Mouse (Mus musculus): Measurements from ENCODE around the gene Bcas3. TPM values are rescaled to one million over a fixed set of nuclear protein-coding genes. Genes with fewer than 3 reads are reported as not detected.

Bcas3 gene
- polyA plus RNA-seq, 1 experiment from 2014 or later, result 19.1 TPM

- H3K27me3 ChIP-seq (ENCODE audit: control insufficient read depth, insufficient read depth, low read depth, low read length), result peaks cover 4% of the 10 kb centered on the region; the same call in 1 of the 2 replicates
- H3K36me3 ChIP-seq (ENCODE audit: control insufficient read depth, insufficient read depth), result no peaks in the 10 kb centered on the region
- no peaks in the 10 kb centered on the region for H3K9me3 ChIP-seq (replicated peaks; ENCODE audit: control insufficient read depth, low read length)
- ATAC-seq (ENCODE audit: low read depth), result no peak
- H3K27ac ChIP-seq (ENCODE audit: low read length), result no peak overlapping the region
- no peak overlapping the region for H3K4me2 ChIP-seq (ENCODE audit: low read depth, low read length)
- H3K4me1 ChIP-seq (ENCODE audit: control insufficient read depth, low read depth, low read length), result no peaks in the 10 kb centered on the region
- H3K4me3 ChIP-seq (ENCODE audit: low read depth, low read length), result no peak overlapping the region
- WGBS (ENCODE audit: insufficient replicate concordance), result 65% methylated on average over 3 of the region's 3 CpGs
- no peak overlapping the region for H3K9ac ChIP-seq (ENCODE audit: low read depth, low read length)
Measured at GRCm38 (mm10) chr11:85733577-85733976, 380.6 kb downstream of the Bcas3 start.

- Histone ChIP-seq H3K4me3 (ENCODE audit: low read depth, low read length) (no peak overlapping the region), H3K4me2 (ENCODE audit: low read depth, low read length) (no peak overlapping the region), H3K36me3 (ENCODE audit: control insufficient read depth, insufficient read depth) (no peaks in the 10 kb centered on the region), H3K4me1 (ENCODE audit: control insufficient read depth, low read depth, low read length) (no peaks in the 10 kb centered on the region), H3K9me3 (replicated peaks; ENCODE audit: control insufficient read depth, low read length) (no peaks in the 10 kb centered on the region), H3K27me3 (ENCODE audit: control insufficient read depth, insufficient read depth, low read depth, low read length) (peaks cover 4% of the 10 kb centered on the region; the same call in 1 of the 2 replicates), H3K27ac (ENCODE audit: low read length) (no peak overlapping the region), H3K9ac (ENCODE audit: low read depth, low read length) (no peak overlapping the region)
- WGBS (ENCODE audit: insufficient replicate concordance), result 67% methylated on average over 7 of the region's 7 CpGs
- ATAC-seq (ENCODE audit: low read depth), result no peak
Measured at GRCm38 (mm10) chr11:85734317-85735211, 381.6 kb downstream of the Bcas3 start.

GRCm38 (mm10) chr11:85737227-85737626, 384.3 kb downstream of the Bcas3 start:
- H3K27ac ChIP-seq (ENCODE audit: low read length), result no peak overlapping the region
- no peak overlapping the region for H3K4me2 ChIP-seq (ENCODE audit: low read depth, low read length)
- H3K27me3 ChIP-seq (ENCODE audit: control insufficient read depth, insufficient read depth, low read depth, low read length), result no peaks in the 10 kb centered on the region
- no peak overlapping the region for H3K4me3 ChIP-seq (ENCODE audit: low read depth, low read length)
- no peaks in the 10 kb centered on the region for H3K9me3 ChIP-seq (replicated peaks; ENCODE audit: control insufficient read depth, low read length)
- H3K36me3 ChIP-seq (ENCODE audit: control insufficient read depth, insufficient read depth), result no peaks in the 10 kb centered on the region
- H3K9ac ChIP-seq (ENCODE audit: low read depth, low read length), result no peak overlapping the region
- WGBS (ENCODE audit: insufficient replicate concordance), result 59% methylated on average over 9 of the region's 9 CpGs
- H3K4me1 ChIP-seq (ENCODE audit: control insufficient read depth, low read depth, low read length), result no peaks in the 10 kb centered on the region
- no peak for ATAC-seq (ENCODE audit: low read depth)

- H3K9me3 ChIP-seq (replicated peaks; ENCODE audit: control insufficient read depth, low read length), result no peaks in the 10 kb centered on the region
- ATAC-seq (ENCODE audit: low read depth), result no peak
- H3K4me1 ChIP-seq (ENCODE audit: control insufficient read depth, low read depth, low read length), result no peaks in the 10 kb centered on the region
- H3K4me3 ChIP-seq (ENCODE audit: low read depth, low read length), result no peak overlapping the region
- H3K9ac ChIP-seq (ENCODE audit: low read depth, low read length), result no peak overlapping the region
- H3K4me2 ChIP-seq (ENCODE audit: low read depth, low read length), result no peak overlapping the region
- no peaks in the 10 kb centered on the region for H3K36me3 ChIP-seq (ENCODE audit: control insufficient read depth, insufficient read depth)
- H3K27ac ChIP-seq (ENCODE audit: low read length), result no peak overlapping the region
- peaks cover 5% of the 10 kb centered on the region; the same call in 1 of the 2 replicates for H3K27me3 ChIP-seq (ENCODE audit: control insufficient read depth, insufficient read depth, low read depth, low read length)
- 54% methylated on average over 3 of the region's 3 CpGs for WGBS (ENCODE audit: insufficient replicate concordance)
Measured at GRCm38 (mm10) chr11:85737893-85738292, 384.9 kb downstream of the Bcas3 start.

- Histone ChIP-seq H3K4me2 (ENCODE audit: low read depth, low read length) (no peak overlapping the region), H3K36me3 (ENCODE audit: control insufficient read depth, insufficient read depth) (no peaks in the 10 kb centered on the region), H3K9ac (ENCODE audit: low read depth, low read length) (no peak overlapping the region), H3K4me3 (ENCODE audit: low read depth, low read length) (no peak overlapping the region), H3K27me3 (ENCODE audit: control insufficient read depth, insufficient read depth, low read depth, low read length) (peaks cover 7% of the 10 kb centered on the region; the same call in 1 of the 2 replicates), H3K9me3 (replicated peaks; ENCODE audit: control insufficient read depth, low read length) (no peaks in the 10 kb centered on the region), H3K4me1 (ENCODE audit: control insufficient read depth, low read depth, low read length) (no peaks in the 10 kb centered on the region), H3K27ac (ENCODE audit: low read length) (no peak overlapping the region)
- whole genome bisulfite sequencing (ENCODE audit: insufficient replicate concordance), result 56% methylated on average over 5 of the region's 5 CpGs
- ATAC-seq (ENCODE audit: low read depth), result no peak
Measured at GRCm38 (mm10) chr11:85738585-85738984, 385.6 kb downstream of the Bcas3 start.

- H3K4me1 ChIP-seq (ENCODE audit: control insufficient read depth, low read depth, low read length), result no peaks in the 10 kb centered on the region
- H3K27me3 ChIP-seq (ENCODE audit: control insufficient read depth, insufficient read depth, low read depth, low read length), result peaks cover 7% of the 10 kb centered on the region; the same call in 1 of the 2 replicates
- no peak for ATAC-seq (ENCODE audit: low read depth)
- H3K9me3 ChIP-seq (replicated peaks; ENCODE audit: control insufficient read depth, low read length), result no peaks in the 10 kb centered on the region
- no peak overlapping the region for H3K27ac ChIP-seq (ENCODE audit: low read length)
- H3K4me2 ChIP-seq (ENCODE audit: low read depth, low read length), result no peak overlapping the region
- H3K36me3 ChIP-seq (ENCODE audit: control insufficient read depth, insufficient read depth), result no peaks in the 10 kb centered on the region
- 59% methylated on average over 6 of the region's 6 CpGs for WGBS (ENCODE audit: insufficient replicate concordance)
- no peak overlapping the region for H3K4me3 ChIP-seq (ENCODE audit: low read depth, low read length)
- no peak overlapping the region for H3K9ac ChIP-seq (ENCODE audit: low read depth, low read length)
Measured at GRCm38 (mm10) chr11:85739266-85739977, 386.5 kb downstream of the Bcas3 start.

- H3K36me3 ChIP-seq (ENCODE audit: control insufficient read depth, insufficient read depth), result no peaks in the 10 kb centered on the region
- no peak overlapping the region for H3K4me2 ChIP-seq (ENCODE audit: low read depth, low read length)
- 65% methylated on average over 7 of the region's 7 CpGs for WGBS (ENCODE audit: insufficient replicate concordance)
- H3K27me3 ChIP-seq (ENCODE audit: control insufficient read depth, insufficient read depth, low read depth, low read length), result peaks cover 11% of the 10 kb centered on the region
- no peak overlapping the region for H3K9ac ChIP-seq (ENCODE audit: low read depth, low read length)
- H3K4me1 ChIP-seq (ENCODE audit: control insufficient read depth, low read depth, low read length), result no peaks in the 10 kb centered on the region
- H3K27ac ChIP-seq (ENCODE audit: low read length), result no peak overlapping the region
- H3K4me3 ChIP-seq (ENCODE audit: low read depth, low read length), result no peak overlapping the region
- H3K9me3 ChIP-seq (replicated peaks; ENCODE audit: control insufficient read depth, low read length), result no peaks in the 10 kb centered on the region
- ATAC-seq (ENCODE audit: low read depth), result no peak
Measured at GRCm38 (mm10) chr11:85746373-85746772, 393.4 kb downstream of the Bcas3 start.

- no peak overlapping the region for H3K27ac ChIP-seq (ENCODE audit: low read length)
- H3K27me3 ChIP-seq (ENCODE audit: control insufficient read depth, insufficient read depth, low read depth, low read length), result peaks cover 8% of the 10 kb centered on the region
- H3K4me3 ChIP-seq (ENCODE audit: low read depth, low read length), result no peak overlapping the region
- no peaks in the 10 kb centered on the region for H3K36me3 ChIP-seq (ENCODE audit: control insufficient read depth, insufficient read depth)
- H3K9ac ChIP-seq (ENCODE audit: low read depth, low read length), result no peak overlapping the region
- H3K4me2 ChIP-seq (ENCODE audit: low read depth, low read length), result no peak overlapping the region
- ATAC-seq (ENCODE audit: low read depth), result no peak
- 58% methylated on average over 2 of the region's 2 CpGs for WGBS (ENCODE audit: insufficient replicate concordance)
- no peaks in the 10 kb centered on the region for H3K9me3 ChIP-seq (replicated peaks; ENCODE audit: control insufficient read depth, low read length)
- no peaks in the 10 kb centered on the region for H3K4me1 ChIP-seq (ENCODE audit: control insufficient read depth, low read depth, low read length)
Measured at GRCm38 (mm10) chr11:85748891-85749290, 395.9 kb downstream of the Bcas3 start.

- Histone ChIP-seq H3K9ac (ENCODE audit: low read depth, low read length) (no peak overlapping the region), H3K27ac (ENCODE audit: low read length) (no peak overlapping the region), H3K9me3 (replicated peaks; ENCODE audit: control insufficient read depth, low read length) (no peaks in the 10 kb centered on the region), H3K4me2 (ENCODE audit: low read depth, low read length) (no peak overlapping the region), H3K4me3 (ENCODE audit: low read depth, low read length) (no peak overlapping the region), H3K4me1 (ENCODE audit: control insufficient read depth, low read depth, low read length) (no peaks in the 10 kb centered on the region), H3K27me3 (ENCODE audit: control insufficient read depth, insufficient read depth, low read depth, low read length) (peaks cover 13% of the 10 kb centered on the region), H3K36me3 (ENCODE audit: control insufficient read depth, insufficient read depth) (no peaks in the 10 kb centered on the region)
- ATAC-seq (ENCODE audit: low read depth), result no peak
- WGBS (ENCODE audit: insufficient replicate concordance), result 44% methylated on average over 11 of the region's 11 CpGs
Measured at GRCm38 (mm10) chr11:85751171-85751570, 398.2 kb downstream of the Bcas3 start.
